Mouse (Mus musculus) myocyte (in vitro differentiated cells): Measurements from ENCODE around the gene Wnk4. TPM values are rescaled to one million over a fixed set of nuclear protein-coding genes. Genes with fewer than 3 reads are reported as not detected.

ENCODE experiments used
- H3K27me3 ChIP-seq: one replicate; pipeline ENCODE4 v1.6.1; 2011; ENCODE audit not compliant: control insufficient read depth, insufficient read depth, insufficient read length
- H3K36me3 ChIP-seq: one replicate; pipeline ENCODE4 v1.6.1; 2011; ENCODE audit not compliant: control insufficient read depth, insufficient read depth
- H3K4me2 ChIP-seq: one replicate; pipeline ENCODE4 v1.6.1; 2011; ENCODE audit warnings: low read depth, control low read depth
- H3K4me3 ChIP-seq: one replicate; pipeline ENCODE4 v1.5.1; 2011; ENCODE audit warnings: mild to moderate bottlenecking, control low read depth, moderate library complexity
- H3K79me2 ChIP-seq: one replicate; pipeline ENCODE4 v1.6.1; 2011; ENCODE audit not compliant: control insufficient read depth, insufficient read depth
- H3ac ChIP-seq: one replicate; pipeline ENCODE4 v1.6.1; 2011; ENCODE audit not compliant: control insufficient read depth, insufficient read length
- CEBPB ChIP-seq: IDR thresholded peaks from 2 replicates; pipeline ENCODE4 v1.6.1; 2011; ENCODE audit warnings: mild to moderate bottlenecking, moderate library complexity; ENCODE audit not compliant: poor library complexity, insufficient read depth, severe bottlenecking
- E2F4 ChIP-seq: IDR thresholded peaks from one replicate; pipeline ENCODE4 v1.6.1; 2011; ENCODE audit warnings: mild to moderate bottlenecking, control low read depth, moderate library complexity; ENCODE audit not compliant: insufficient read depth
- MAX ChIP-seq: IDR thresholded peaks from one replicate; pipeline ENCODE4 v1.6.1; 2011; ENCODE audit warnings: low read depth, mild to moderate bottlenecking, control low read depth
- MYOD1 ChIP-seq, 3 experiments: IDR thresholded peaks; one replicate each; pipeline ENCODE4 v1.6.1; 2011; ENCODE audit warnings: control low read depth in 2 of 3, low read depth in 2 of 3, mild to moderate bottlenecking in 2 of 3, moderate library complexity in 1 of 3; ENCODE audit not compliant: insufficient read length in 2 of 3, control insufficient read depth in 1 of 3
- MYOG ChIP-seq, 3 experiments: IDR thresholded peaks; one replicate each; pipeline ENCODE4 v1.6.1; 2011; ENCODE audit warnings: control low read depth in 2 of 3, low read depth in 2 of 3, mild to moderate bottlenecking in 2 of 3; ENCODE audit not compliant: insufficient read length in 2 of 3, control insufficient read depth in 1 of 3, insufficient read depth in 1 of 3
- POLR2A ChIP-seq: IDR thresholded peaks from one replicate; pipeline ENCODE4 v1.6.1; 2011; ENCODE audit warnings: low read depth, mild to moderate bottlenecking, control low read depth, moderate library complexity; ENCODE audit not compliant: insufficient read length
- POLR2AphosphoS2 ChIP-seq: IDR thresholded peaks from one replicate; pipeline ENCODE4 v1.6.1; 2011; ENCODE audit warnings: low read depth, control low read depth; ENCODE audit not compliant: insufficient read length
- REST ChIP-seq: IDR thresholded peaks from one replicate; pipeline ENCODE4 v1.6.1; 2011; ENCODE audit warnings: mild to moderate bottlenecking, control low read depth, moderate library complexity; ENCODE audit not compliant: insufficient read depth, insufficient read length
- SRF ChIP-seq: IDR thresholded peaks from one replicate; pipeline ENCODE4 v1.6.1; 2011; ENCODE audit warnings: low read depth; ENCODE audit not compliant: control insufficient read depth, insufficient read length
- TCF12 ChIP-seq: IDR thresholded peaks from one replicate; pipeline ENCODE4 v1.6.1; 2011; ENCODE audit warnings: mild to moderate bottlenecking, control low read depth; ENCODE audit not compliant: poor library complexity, insufficient read depth, severe bottlenecking
- TCF3 ChIP-seq: IDR thresholded peaks from one replicate; pipeline ENCODE4 v1.6.1; 2011; ENCODE audit warnings: low read depth, control low read depth; ENCODE audit not compliant: insufficient read length
- USF1 ChIP-seq: IDR thresholded peaks from one replicate; pipeline ENCODE4 v1.6.1; 2011; ENCODE audit warnings: low read depth, mild to moderate bottlenecking, control low read depth, moderate library complexity
- polyA plus RNA-seq: library from polyadenylated mRNA; unstranded; fragments of >200 nt; fragmentation: generic; extraction: Trizol; gene quantifications from one replicate; pipeline ENCODE4 v1.2.1, GENCODE M21; 2012; ENCODE audit warnings: missing spikeins

Wnk4 gene
- 0.19 TPM for polyA plus RNA-seq

DNA sequence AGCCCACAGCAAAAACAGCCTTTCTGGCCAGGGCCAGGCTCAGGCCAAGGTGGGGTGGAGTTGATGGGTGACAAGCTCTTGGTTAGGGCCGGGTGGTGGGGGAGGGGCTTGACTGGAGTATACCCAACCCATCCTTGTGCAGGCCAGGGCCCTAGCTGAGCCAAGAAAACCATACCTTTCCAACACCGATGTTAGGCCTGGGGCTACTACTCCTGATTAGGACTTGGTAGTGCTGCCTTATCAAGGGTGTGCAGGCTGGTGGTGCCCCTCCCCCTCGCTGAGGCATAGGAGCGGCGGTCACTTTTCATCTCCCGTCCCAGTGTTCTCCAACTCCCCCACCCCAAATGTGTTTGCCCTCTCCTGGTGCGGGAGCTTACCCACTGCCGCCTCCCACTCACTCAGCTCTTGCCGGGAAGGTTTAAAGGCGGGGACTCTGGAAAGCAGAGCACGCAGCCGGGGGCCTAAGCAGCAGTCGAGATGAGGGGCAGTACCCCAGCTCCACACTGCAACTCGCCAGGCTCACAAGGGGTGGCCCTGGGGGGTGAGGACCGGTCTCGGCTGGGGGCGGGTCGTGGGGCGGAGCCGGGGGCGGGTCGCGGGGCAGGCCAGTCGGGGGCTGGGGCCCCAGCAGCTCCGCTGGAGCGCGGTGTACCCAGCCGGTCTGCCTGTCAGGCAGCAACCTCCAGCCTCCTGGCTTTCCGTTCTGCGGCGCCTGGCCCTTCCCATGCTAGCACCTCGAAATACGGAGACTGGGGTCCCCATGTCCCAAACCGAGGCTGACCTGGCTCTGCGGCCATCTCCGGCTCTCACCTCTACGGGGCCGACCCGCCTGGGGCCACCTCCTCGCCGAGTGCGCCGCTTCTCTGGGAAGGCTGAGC, at the start of gene Wnk4:
Gene Wnk4, plus strand, starts transcription at position 620 of the 878 bp plus-strand sequence.
- H3K4me3 ChIP-seq, result no peak within 1 kb of the TSS
- H3K27me3 ChIP-seq, result peaks cover 40% of the 10 kb centered on the region
- H3K36me3 ChIP-seq, result no peaks in the 10 kb centered on the region
- H3ac ChIP-seq, result no peak within 1 kb of the TSS
- peak within 1 kb of the TSS; percentile 70 for H3K4me2 ChIP-seq
- TF ChIP-seq POLR2A (no peak), POLR2AphosphoS2 (peak; percentile 73)
- H3K79me2 ChIP-seq, result no peaks in the 10 kb centered on the region

DNA sequence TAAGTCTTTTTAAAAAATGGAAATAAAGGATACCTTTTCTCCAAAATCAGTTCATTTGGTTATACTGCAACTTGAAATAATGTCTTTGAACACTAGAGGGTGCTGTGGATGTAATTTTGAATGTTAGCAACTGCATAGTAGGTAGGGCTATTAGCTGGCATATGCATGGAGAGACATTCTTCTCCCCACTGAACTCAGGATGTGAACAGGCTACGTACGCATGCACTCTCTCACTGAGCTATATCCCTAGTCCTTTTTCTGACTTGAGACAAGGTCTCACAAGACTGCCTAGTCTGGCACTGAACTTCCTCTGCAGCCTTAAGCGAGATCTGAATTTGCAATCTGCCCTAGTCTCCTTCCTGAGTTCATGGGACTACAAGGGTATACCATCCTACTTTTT, 48.4 kb upstream of the Wnk4 start:
- H3K79me2 ChIP-seq, result no peaks in the 10 kb centered on the region
- no peak for TF ChIP-seq TCF3
- TF ChIP-seq MYOD1 (IDR thresholded peaks at IDR 0.05; ENCODE audit: control insufficient read depth in 1 of 3, insufficient read length in 2 of 3, low read depth in 2 of 3), result no peak
- H3ac ChIP-seq, result no peak overlapping the region
- peaks cover 23% of the 10 kb centered on the region for H3K36me3 ChIP-seq
- no peak overlapping the region for H3K4me2 ChIP-seq
- no peak overlapping the region for H3K4me3 ChIP-seq
- no peaks in the 10 kb centered on the region for H3K27me3 ChIP-seq

DNA sequence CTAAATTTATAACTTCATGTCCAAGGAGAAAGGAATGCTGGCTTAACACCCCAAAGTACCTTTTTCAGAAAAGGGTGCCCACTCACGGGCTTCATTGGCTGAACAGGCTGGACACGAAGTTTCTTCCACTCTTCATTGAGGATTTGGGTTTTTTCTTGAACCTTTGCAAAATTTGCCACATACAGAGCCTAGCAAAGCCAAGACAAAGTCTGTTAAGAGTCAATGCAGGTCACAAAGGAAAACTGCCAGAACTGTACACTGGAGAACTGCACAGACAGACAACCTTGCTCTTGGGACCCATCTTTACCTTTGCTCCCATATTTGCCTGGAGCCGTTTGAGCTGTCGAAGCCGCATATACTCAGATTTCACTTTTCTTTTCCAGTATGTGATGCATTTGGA, 43.4 kb upstream of the Wnk4 start:
- H3K4me3 ChIP-seq, result no peak overlapping the region
- H3K36me3 ChIP-seq, result peaks cover 8% of the 10 kb centered on the region
- H3ac ChIP-seq, result no peak overlapping the region
- H3K4me2 ChIP-seq, result no peak overlapping the region
- H3K27me3 ChIP-seq, result no peaks in the 10 kb centered on the region
- TF ChIP-seq POLR2AphosphoS2 (no peak), TCF12 (no peak), POLR2A (no peak), CEBPB (no peak), USF1 (no peak), MYOG (IDR thresholded peaks at IDR 0.05; ENCODE audit: control insufficient read depth in 1 of 3, insufficient read depth in 1 of 3, insufficient read length in 2 of 3, low read depth in 2 of 3) (no peak), SRF (no peak), MYOD1 (IDR thresholded peaks at IDR 0.05; ENCODE audit: control insufficient read depth in 1 of 3, insufficient read length in 2 of 3, low read depth in 2 of 3) (no peak), REST (no peak), MAX (no peak)
- H3K79me2 ChIP-seq, result no peaks in the 10 kb centered on the region

DNA sequence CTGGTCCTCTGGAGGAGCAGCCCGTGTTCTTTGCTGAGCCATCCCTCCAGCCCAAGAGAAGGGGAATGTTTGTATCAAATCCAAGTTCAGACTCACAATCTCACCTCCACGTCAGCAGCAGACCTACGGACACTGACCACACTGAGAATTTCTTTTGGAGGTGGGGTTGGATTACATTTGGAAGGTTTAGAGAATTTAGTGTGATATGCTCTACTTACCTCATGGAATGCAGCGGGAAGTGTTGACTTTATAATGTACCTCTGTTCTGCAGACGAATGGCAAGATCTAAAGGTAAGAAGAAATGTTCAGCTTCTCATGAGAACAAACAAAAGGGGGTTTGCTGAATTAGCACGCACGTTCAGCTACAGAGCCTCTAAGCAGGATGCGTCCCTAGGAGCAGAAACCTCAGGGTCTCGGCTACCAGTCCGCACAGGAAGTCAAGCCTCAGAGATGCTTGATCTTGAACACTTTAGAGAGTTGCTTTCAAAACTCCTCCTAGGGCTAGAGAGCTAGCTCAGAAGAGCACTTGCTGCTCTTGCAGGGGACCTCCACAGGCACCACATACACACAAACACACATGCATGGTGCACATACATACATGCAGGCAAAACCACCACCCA, 41.8 kb upstream of the Wnk4 start:
- H3K27me3 ChIP-seq, result no peaks in the 10 kb centered on the region
- no peak overlapping the region for H3ac ChIP-seq
- TF ChIP-seq E2F4 (no peak), TCF12 (no peak), CEBPB (no peak), REST (no peak)
- H3K4me2 ChIP-seq, result no peak overlapping the region
- peaks cover 8% of the 10 kb centered on the region for H3K79me2 ChIP-seq
- no peak overlapping the region for H3K4me3 ChIP-seq
- H3K36me3 ChIP-seq, result peaks cover 8% of the 10 kb centered on the region

DNA sequence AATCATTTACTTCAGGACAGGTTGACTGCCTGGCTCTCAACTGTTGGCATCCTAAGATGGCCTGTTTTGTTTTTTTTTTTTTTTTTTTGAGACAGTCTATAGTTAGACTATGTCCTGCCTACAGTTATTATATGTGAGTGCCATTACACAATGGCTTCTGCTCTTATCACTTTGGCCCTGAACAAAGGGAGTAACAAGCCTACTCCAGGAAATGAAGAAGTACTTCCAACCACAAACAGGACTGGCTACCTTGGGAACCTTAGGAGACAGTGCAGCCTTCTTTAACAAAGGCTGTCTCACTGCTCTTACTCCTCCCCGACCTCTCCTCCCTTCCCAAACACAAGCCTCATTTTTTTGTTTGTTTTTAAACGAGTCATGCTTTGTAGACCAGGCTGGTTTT, 39.5 kb upstream of the Wnk4 start:
- Histone ChIP-seq H3K4me2 (peak overlapping the region; percentile 46), H3K4me3 (no peak overlapping the region), H3K36me3 (no peaks in the 10 kb centered on the region), H3K27me3 (no peaks in the 10 kb centered on the region), H3ac (no peak overlapping the region), H3K79me2 (peaks cover 12% of the 10 kb centered on the region)
- no peak for TF ChIP-seq MAX
- no peak for TF ChIP-seq TCF3
- no peak for TF ChIP-seq USF1
- no peak for TF ChIP-seq REST
- TF ChIP-seq CEBPB, result no peak
- no peak for TF ChIP-seq E2F4
- TF ChIP-seq SRF, result no peak
- TF ChIP-seq TCF12, result no peak
- TF ChIP-seq POLR2AphosphoS2, result no peak
